Mouse (Mus musculus) forebrain, embryonic 10.5 days (tissue): Measurements from ENCODE around the gene Magi1. TPM values are rescaled to one million over a fixed set of nuclear protein-coding genes. Genes with fewer than 3 reads are reported as not detected.
A peak's percentile ranks its signal among the peaks of the same experiment; 100 is the strongest.

Source experiments
- DNase-seq: peaks from one replicate; pipeline ENCODE4 v3.0.0-alpha.2; 2017; ENCODE audit warnings: low spot score; ENCODE audit errors: extremely low spot score
- H3K27ac ChIP-seq: fragments of 300-500 bp; sonication (generic); 2 replicates; pipeline ENCODE4 v1.5.1; 2016; ENCODE audit warnings: mild to moderate bottlenecking
- H3K27me3 ChIP-seq: fragments of 300-500 bp; sonication (generic); 2 replicates; pipeline ENCODE4 v1.6.1; 2016; ENCODE audit warnings: mild to moderate bottlenecking; ENCODE audit not compliant: poor library complexity, severe bottlenecking
- H3K36me3 ChIP-seq: fragments of 300-500 bp; sonication (generic); replicated peaks from 2 replicates; pipeline ENCODE4 v1.6.1; 2016; ENCODE audit warnings: mild to moderate bottlenecking, moderate library complexity
- H3K4me1 ChIP-seq: fragments of 300-500 bp; sonication (generic); 2 replicates; pipeline ENCODE4 v1.6.1; 2016
- H3K4me3 ChIP-seq: fragments of 300-500 bp; sonication (generic); 2 replicates; pipeline ENCODE4 v1.5.1; 2016; ENCODE audit warnings: mild to moderate bottlenecking, moderate library complexity
- H3K9me3 ChIP-seq: fragments of 300-500 bp; sonication (generic); 2 replicates; pipeline ENCODE4 v1.6.1; 2016; ENCODE audit warnings: mild to moderate bottlenecking, moderate library complexity
- WGBS: fragments of 180-500 bp; shearing (Covaris S2); methylation state at CpG from one replicate; pipeline ENCODE4 v1.1.7; 2016; 5-methylcytosine and 5-hydroxymethylcytosine counted together
- polyA plus RNA-seq: library from polyadenylated mRNA; unstranded; fragments of >200 nt; fragmentation: Nextera tagmentation; extraction: Ambion mirVana; gene quantifications from 2 replicates; pipeline ENCODE4 v1.2.1, GENCODE M21; 2016

Gene Magi1
- polyA plus RNA-seq, 1 experiment from 2014 or later, result 31.0 TPM

DNA sequence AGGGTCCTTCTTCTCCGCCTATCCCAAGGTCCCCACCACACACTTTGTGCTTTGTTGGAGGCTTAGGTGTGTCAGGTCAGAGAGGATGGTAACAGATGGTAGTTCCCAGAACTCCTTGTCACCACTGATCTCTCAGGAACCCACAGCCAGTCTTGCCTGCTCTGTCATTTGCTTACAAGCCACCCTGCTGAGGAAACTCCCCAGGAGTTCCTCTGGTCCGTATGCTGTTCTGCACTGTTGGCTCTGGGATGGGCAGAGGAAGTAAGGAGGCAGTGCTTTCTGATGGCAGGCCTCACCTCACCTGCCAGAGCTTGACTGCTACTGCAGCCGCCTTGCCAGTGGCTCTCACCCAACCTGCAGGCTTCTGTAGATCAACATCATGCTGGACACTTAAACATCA is 147.0 kb downstream of the Magi1 start:
- no peak overlapping the region for H3K4me3 ChIP-seq
- H3K27me3 ChIP-seq, result no peaks in the 10 kb centered on the region
- no peaks in the 10 kb centered on the region for H3K9me3 ChIP-seq
- no peak overlapping the region; the same call in 1 of the 2 replicates for H3K27ac ChIP-seq
- no peak for DNase-seq
- H3K36me3 ChIP-seq, result no peaks in the 10 kb centered on the region
- 73% methylated on average over 3 of the region's 3 CpGs for WGBS
- H3K4me1 ChIP-seq, result peaks cover 60% of the 10 kb centered on the region

DNA sequence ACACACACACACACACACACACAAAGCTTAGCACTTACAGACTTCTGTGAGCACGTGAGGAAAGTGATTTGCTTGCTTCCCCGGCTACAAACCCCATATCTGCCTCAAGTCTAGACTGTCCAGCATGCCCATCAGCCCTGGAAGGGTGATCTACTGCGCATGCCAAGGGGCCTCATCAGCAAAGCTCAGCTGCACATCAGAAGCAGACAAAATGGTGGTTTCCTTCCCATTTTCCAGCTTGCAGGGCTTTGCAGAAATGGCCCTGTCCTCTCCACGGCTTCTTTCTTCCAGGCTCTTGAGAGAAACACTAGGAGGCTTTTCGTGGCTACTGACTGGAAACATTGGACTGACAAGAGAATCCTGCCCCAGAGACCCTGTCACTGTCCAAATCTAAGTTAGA is 149.6 kb downstream of the Magi1 start:
- H3K27ac ChIP-seq, result peak overlapping the region; percentile 74
- 55% methylated on average over 5 of the region's 5 CpGs for WGBS
- H3K36me3 ChIP-seq, result no peaks in the 10 kb centered on the region
- peaks cover 60% of the 10 kb centered on the region for H3K4me1 ChIP-seq
- no peak overlapping the region for H3K4me3 ChIP-seq
- no peaks in the 10 kb centered on the region for H3K9me3 ChIP-seq
- H3K27me3 ChIP-seq, result no peaks in the 10 kb centered on the region
- peak; percentile 25 for DNase-seq

DNA sequence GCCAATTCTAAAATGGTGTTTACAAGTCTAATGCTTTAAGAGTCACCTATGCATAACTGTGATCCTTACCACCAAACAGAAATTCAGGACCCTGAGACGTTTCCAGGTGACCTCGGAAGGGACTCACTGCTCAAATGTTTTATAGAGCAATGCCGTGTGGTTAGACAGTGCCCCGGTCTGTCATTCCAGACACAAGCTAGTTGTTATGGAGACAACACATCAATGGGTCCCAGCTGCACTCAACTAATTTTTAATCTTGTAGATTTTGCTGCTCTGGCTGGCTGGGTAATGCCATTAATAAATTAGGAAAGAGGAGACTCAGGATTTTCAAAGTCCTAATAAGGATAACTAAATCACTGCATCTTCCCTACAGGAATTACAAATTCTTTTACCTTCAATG is 151.7 kb downstream of the Magi1 start:
- Histone ChIP-seq H3K36me3 (no peaks in the 10 kb centered on the region), H3K9me3 (no peaks in the 10 kb centered on the region), H3K4me1 (peaks cover 75% of the 10 kb centered on the region), H3K4me3 (no peak overlapping the region), H3K27ac (no peak overlapping the region), H3K27me3 (no peaks in the 10 kb centered on the region)
- no peak for DNase-seq
- 80% methylated on average over 4 of the region's 4 CpGs for WGBS

DNA sequence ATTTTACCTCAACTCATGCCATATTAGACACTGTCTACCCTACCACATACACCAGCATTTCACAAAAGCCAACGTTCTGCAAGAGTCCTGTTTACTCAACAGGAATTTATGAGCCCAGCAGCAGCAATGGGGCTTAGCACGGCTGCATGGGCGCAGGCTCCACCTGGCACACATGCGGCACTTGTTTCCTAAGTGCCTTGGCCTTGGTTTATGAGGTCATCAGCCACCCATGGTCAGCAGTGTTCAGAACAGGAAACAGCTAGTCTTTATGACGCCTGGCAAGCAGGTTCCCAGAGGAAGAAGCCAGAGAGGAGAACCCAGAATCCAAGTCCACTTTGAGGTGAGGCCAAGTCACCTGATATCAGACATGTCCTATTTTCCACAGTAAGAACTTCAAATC is 153.3 kb downstream of the Magi1 start:
- no peaks in the 10 kb centered on the region for H3K9me3 ChIP-seq
- peaks cover 62% of the 10 kb centered on the region for H3K4me1 ChIP-seq
- H3K27me3 ChIP-seq, result no peaks in the 10 kb centered on the region
- no peak overlapping the region for H3K4me3 ChIP-seq
- 94% methylated on average over 5 of the region's 5 CpGs for WGBS
- no peaks in the 10 kb centered on the region for H3K36me3 ChIP-seq
- DNase-seq, result no peak
- no peak overlapping the region for H3K27ac ChIP-seq

DNA sequence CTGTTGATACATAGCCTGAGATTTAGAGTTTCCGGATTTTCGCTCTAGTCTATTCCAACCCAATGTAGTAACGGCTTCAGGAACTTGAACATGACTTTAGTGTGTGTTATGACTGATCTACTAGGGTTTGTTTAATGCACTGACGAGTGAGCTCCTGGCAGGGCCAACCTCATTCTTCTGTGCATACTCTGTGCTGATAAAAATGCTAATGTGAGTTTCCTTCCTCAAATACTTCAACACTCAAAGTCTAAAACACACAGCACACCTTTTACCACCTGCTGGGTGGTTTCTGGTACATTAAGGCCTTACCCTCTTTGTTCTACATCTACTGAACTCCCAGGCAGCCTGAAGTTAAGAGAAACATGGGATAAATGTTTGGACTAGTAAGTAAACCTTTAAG is 157.0 kb downstream of the Magi1 start:
- H3K27ac ChIP-seq, result no peak overlapping the region
- no peaks in the 10 kb centered on the region for H3K36me3 ChIP-seq
- H3K27me3 ChIP-seq, result no peaks in the 10 kb centered on the region
- DNase-seq, result no peak
- H3K4me1 ChIP-seq, result peaks cover 46% of the 10 kb centered on the region
- WGBS, result 92% methylated on average over 4 of the region's 4 CpGs
- H3K9me3 ChIP-seq, result no peaks in the 10 kb centered on the region
- no peak overlapping the region for H3K4me3 ChIP-seq

DNA sequence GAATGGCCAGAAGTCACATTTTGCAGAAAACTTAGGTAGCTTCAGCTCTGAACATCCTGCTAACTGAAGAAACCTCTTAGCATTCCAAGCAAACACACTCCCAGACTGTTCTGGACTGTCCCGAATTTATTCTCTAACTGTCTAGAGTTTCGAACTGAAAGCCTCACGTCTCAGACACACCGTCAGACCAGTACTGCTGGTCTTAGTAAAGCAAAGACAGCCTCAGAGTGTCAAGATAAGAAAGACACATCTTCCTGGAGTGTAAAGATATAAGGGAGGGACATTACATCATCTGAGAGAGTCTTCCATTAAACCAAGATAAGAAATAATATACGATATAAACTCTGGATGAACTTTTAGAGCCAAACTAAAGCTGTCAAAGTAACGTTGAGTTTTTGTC is 158.6 kb downstream of the Magi1 start:
- no peak for DNase-seq
- no peaks in the 10 kb centered on the region for H3K36me3 ChIP-seq
- no peaks in the 10 kb centered on the region for H3K27me3 ChIP-seq
- WGBS, result 87% methylated on average over 6 of the region's 6 CpGs
- no peaks in the 10 kb centered on the region for H3K9me3 ChIP-seq
- no peak overlapping the region for H3K4me3 ChIP-seq
- peaks cover 40% of the 10 kb centered on the region for H3K4me1 ChIP-seq
- no peak overlapping the region for H3K27ac ChIP-seq

DNA sequence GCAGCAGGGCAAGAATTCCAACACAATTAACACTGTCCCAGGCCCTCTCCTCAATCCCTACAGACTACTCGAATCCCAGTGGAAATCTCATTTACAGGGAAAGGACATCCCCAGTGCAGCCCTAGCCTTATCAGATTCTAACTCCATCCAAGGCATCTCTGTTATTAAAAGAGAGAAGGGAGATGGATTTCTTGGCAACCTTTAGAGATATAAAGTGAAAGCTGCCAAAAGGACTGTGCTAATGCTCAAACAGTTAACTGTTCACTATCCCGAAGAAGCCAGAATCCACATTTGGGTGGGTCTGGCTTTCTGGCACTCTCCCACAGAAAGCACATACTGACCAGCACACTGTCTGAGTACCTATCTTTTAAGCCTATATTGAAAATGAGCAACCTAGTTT is 159.4 kb downstream of the Magi1 start:
- Histone ChIP-seq H3K4me3 (no peak overlapping the region), H3K4me1 (peaks cover 40% of the 10 kb centered on the region), H3K36me3 (no peaks in the 10 kb centered on the region), H3K27ac (no peak overlapping the region), H3K9me3 (no peaks in the 10 kb centered on the region), H3K27me3 (no peaks in the 10 kb centered on the region)
- DNase-seq, result no peak
- WGBS, result 73% methylated on average over 2 of the region's 2 CpGs

DNA sequence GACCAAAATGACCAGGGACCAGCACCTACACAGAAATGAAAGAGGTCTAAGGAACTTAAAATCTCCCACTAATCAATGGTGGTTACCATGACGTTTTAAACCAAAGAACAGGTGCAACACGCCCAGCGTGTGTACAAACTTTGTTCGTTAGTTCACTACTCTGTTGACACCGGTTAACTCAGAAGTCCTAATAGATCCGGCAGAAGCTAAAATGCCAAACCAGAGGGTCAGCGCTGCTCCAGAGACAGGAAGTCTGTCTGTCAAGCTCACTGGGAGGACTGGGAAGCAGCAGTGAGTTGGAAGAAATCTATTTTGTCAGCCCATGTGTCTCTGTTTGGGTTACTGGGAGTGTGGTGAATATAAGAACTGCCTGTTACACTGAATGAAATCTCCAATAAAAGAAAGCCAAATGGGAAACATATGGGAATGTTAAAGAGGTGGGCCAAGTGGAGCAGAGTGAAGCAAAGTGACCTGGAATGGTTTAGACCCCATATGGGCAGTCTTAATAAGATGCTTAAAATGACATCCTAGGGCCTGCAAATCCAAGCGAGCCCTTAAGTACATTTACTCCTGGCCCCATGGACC is 161.1 kb downstream of the Magi1 start:
- Histone ChIP-seq H3K4me1 (peaks cover 23% of the 10 kb centered on the region), H3K4me3 (no peak overlapping the region), H3K27ac (no peak overlapping the region), H3K27me3 (no peaks in the 10 kb centered on the region), H3K9me3 (no peaks in the 10 kb centered on the region), H3K36me3 (no peaks in the 10 kb centered on the region)
- DNase-seq, result no peak
- 71% methylated on average over 8 of the region's 8 CpGs for WGBS

DNA sequence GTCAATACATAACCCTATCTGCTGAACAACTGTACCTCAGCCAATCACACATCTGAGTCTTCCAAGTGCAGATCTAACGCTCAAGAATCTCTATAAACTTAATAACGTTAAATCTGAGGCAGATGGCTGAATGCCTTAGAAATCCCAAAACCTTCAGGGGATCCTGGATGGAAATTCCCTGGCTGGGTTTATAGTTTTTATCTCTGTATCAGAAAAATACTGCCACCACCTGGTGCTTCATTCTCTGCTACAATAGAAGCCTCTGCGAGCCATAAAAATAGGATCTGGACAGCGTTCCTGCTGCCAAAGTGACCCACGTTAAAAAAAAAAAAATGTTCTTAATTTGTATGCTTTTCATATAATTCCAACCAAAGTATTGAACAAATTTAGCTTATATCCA is 162.2 kb downstream of the Magi1 start:
- Histone ChIP-seq H3K27me3 (no peaks in the 10 kb centered on the region), H3K4me1 (peaks cover 20% of the 10 kb centered on the region), H3K9me3 (no peaks in the 10 kb centered on the region), H3K27ac (no peak overlapping the region), H3K36me3 (no peaks in the 10 kb centered on the region), H3K4me3 (no peak overlapping the region)
- no peak for DNase-seq
- 93% methylated on average over 5 of the region's 5 CpGs for WGBS

DNA sequence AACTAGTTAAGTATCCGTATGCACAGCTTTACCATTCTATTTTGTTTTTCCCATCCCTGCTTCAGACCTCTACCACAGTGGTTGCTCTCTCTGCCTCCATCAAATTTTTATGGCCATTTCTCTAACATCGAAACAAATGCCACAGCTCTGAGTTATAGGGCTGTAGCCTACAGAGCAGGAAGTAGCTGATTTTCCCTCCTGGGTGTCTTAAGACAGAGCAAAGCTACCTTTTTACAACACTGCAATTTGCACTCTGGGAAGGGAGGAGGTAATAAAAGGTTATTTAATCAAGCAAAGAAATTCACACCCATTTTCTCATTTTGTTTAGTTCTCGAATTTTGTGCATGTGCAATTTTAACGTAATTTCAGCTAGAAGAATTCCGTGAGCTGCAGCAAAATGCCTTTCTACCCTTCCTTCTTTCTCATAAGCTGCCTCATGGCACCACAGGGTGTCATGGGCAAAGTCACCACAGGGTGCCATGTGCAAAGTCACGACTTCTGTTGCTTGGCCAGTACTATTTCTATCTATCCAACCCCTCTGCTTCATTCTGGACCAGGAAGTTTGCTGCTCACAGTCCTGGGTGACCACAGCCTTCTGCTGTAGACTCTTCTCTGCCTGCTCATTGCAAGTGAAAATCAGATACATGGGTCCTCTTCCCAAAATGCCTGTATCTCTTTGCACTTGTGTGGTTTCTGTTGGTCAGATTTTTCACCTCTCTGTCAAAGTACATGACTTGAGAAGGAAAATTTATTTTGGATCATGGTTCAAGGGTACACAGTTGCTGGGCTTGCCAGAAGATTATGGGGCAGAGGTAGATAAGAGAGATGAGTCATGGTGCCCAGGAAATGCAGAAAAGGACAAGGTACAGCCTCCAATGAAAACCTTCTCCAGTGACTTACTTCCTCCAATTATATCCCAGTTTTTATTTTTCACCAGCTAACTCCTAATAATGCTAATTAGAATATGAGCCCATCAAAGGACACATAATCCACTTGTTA is 167.0 kb downstream of the Magi1 start:
- DNase-seq, result no peak
- no peaks in the 10 kb centered on the region for H3K4me1 ChIP-seq
- H3K27me3 ChIP-seq, result no peaks in the 10 kb centered on the region
- no peaks in the 10 kb centered on the region for H3K36me3 ChIP-seq
- H3K9me3 ChIP-seq, result no peaks in the 10 kb centered on the region
- 92% methylated on average over 6 of the region's 6 CpGs for WGBS
- H3K27ac ChIP-seq, result no peak overlapping the region
- no peak overlapping the region for H3K4me3 ChIP-seq

DNA sequence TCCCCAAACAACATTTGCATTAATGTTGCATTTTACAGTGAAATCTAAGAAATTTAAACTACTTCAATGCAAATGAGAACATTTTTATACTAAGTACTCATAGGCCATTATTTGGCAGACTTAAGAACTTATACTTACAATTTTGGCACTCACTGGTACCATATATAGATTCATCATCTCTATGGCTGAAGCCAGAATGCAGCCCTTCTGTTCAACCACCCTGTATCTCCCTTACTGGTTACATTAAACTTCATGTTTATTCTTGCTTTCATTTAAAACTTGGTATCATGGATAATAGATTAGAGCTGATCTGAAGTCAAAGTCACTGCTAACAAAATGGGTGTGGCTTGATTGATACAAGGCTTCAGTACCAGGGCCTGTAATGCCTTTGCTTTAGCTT is 171.9 kb downstream of the Magi1 start:
- Histone ChIP-seq H3K9me3 (no peaks in the 10 kb centered on the region), H3K27ac (no peak overlapping the region), H3K4me3 (no peak overlapping the region), H3K4me1 (0 out of 2 replicates have a peak, but pooled peaks cover 5% of the 10 kb centered on the region), H3K36me3 (no peaks in the 10 kb centered on the region), H3K27me3 (no peaks in the 10 kb centered on the region)
- no peak for DNase-seq

DNA sequence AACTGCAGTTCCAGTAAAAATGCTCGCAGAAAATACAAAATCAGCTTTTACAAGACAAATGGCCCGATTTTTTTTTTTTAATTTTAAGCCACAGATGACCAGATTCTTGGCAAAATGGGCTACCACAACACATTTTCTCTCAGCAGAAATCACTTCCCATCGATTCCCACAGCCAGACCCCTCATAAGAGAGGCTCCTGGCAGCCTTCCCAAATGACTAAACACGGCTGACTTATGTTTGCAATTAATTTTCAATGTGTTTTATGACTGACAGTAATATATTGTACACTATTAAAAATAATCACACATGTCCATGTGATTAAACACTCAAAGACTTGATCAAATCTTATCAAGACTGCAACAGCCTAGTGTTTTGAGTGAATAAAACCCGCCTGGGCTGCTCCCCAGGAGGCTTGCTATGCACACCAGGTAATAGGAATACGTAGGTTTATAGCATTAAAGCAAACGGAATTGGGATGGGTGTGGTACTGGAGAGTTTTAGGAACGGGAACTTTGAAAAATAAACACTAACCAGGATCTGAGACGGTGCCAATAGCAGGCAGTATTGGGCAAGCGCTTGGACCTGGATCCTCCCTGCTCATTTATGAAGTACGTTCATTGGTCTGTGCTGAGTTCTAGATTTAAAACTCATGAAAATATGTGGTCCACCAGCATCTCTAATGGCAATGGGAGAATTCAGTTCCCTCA is 176.2 kb downstream of the Magi1 start:
- Histone ChIP-seq H3K27ac (no peak overlapping the region), H3K9me3 (no peaks in the 10 kb centered on the region), H3K27me3 (no peaks in the 10 kb centered on the region), H3K4me3 (no peak overlapping the region), H3K36me3 (no peaks in the 10 kb centered on the region), H3K4me1 (peaks cover 9% of the 10 kb centered on the region; the same call in 1 of the 2 replicates)
- WGBS, result 90% methylated on average over 11 of the region's 11 CpGs
- no peak for DNase-seq

DNA sequence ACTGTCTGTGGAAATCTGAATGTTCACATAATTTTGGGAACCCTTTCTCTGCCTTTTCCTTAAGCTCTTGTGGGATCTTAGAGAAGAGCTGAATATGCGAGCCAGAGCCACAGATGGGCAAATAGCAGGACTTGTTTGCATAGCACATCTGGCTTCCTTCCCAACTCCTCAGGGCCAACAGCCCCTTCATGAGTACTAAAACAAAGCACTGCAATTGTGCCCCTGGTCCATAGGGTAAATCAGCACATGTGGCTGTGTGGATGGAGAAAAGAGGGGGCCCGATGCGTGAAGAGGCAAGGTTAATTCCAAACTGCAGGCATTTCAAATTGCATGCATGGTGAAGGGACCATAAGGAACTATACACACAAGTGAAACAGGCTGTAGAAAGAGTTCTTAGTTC is 180.1 kb downstream of the Magi1 start:
- DNase-seq, result no peak
- H3K27me3 ChIP-seq, result no peaks in the 10 kb centered on the region
- peaks cover 4% of the 10 kb centered on the region; the same call in 1 of the 2 replicates for H3K4me1 ChIP-seq
- WGBS, result 69% methylated on average over 3 of the region's 3 CpGs
- H3K36me3 ChIP-seq, result no peaks in the 10 kb centered on the region
- 0 out of 2 replicates have a peak overlapping the region, but pooled peaks have one; percentile 8 for H3K27ac ChIP-seq
- H3K4me3 ChIP-seq, result no peak overlapping the region
- H3K9me3 ChIP-seq, result no peaks in the 10 kb centered on the region
